Comparison of ENCODE assay signal across 15 mouse cellular contexts in the genomic region with DNA sequence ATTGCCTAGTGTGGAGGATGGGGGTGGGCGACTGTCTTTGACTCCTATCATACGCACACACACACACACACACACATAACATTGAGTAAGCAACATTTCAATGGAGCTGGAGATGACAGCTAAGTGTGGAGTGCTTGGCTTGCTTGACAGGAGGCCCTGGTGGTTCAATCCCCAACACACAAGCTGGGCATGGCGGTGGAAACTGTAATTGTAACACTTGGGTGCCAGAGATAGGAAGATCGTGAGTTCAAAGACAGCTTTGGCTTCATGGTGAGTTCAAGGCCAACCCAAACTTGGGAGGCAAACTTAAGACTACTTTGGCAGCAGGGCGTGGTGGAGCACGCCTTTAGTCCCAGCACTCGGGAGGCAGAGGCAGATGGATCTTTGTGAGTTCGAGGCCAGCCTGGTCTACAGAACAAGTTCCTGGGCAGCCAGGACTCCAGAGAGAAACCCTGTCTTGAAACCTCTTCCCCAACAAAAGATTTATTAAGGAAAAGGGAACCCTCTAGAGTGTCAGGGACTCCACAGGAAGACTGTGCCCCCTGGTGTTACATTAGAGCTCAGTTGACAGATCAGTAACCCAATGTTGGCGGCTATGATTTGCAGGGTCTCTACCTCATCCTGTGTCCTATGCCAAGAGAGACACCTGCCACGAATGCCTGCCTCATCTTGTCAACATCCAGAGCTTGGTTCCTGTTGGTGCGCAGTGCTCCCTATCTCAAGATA. TPM values are rescaled to one million over a fixed set of nuclear protein-coding genes. Genes with fewer than 3 reads are reported as not detected.
A peak's percentile ranks its signal among the peaks of the same experiment; 100 is the strongest.
DNase-seq lines count a peak whose midpoint lies in the region; ATAC-seq and TF ChIP-seq lines count a peak whose summit lies in the region.
"Had no signal": no experiment of that assay in that cellular context is flagged by ENCODE, and none has a peak within 500 bp of the region (broad histone marks: within the 10 kb centered on the region; RNA-seq: fewer than 3 reads in every experiment).

No protein-coding gene starts in this region.

- no peak for DNase-seq in lung, postnatal 0 days (ENCODE audit: low spot score)
- no peak for DNase-seq in lung, adult 18-20 months
- DNase-seq in ZHBTc4 (ENCODE audit: low read depth, low spot score), result peak; percentile 84
- no peak for DNase-seq in right cerebral cortex, postnatal 14 days
- DNase-seq: adrenal gland, postnatal 10 days; cerebellum, postnatal 25 days; lung, postnatal 10 days had no signal

- 0 out of 2 replicates have a peak, but pooled peaks cover 16% of the 10 kb centered on the region for H3K36me3 ChIP-seq in intestine, postnatal 0 days (ENCODE audit: control insufficient read depth, insufficient read depth)
- peaks cover 10% of the 10 kb centered on the region for H3K36me3 ChIP-seq in intestine, embryonic 16.5 days (ENCODE audit: control insufficient read depth, insufficient read depth, low read length)
- H3K36me3 ChIP-seq in lung, postnatal 0 days (ENCODE audit: insufficient read depth, low read length), result 0 out of 2 replicates have a peak, but pooled peaks cover 4% of the 10 kb centered on the region
- peaks cover 38% of the 10 kb centered on the region for H3K36me3 ChIP-seq in E14TG2a.4 (ENCODE audit: insufficient read depth, low read length)

- no peak overlapping the region for H3K27ac ChIP-seq in intestine, postnatal 0 days (ENCODE audit: low read depth, low read length)
- no peak overlapping the region for H3K27ac ChIP-seq in intestine, embryonic 16.5 days (ENCODE audit: low read length)
- no peak overlapping the region for H3K27ac ChIP-seq in lung, postnatal 0 days (ENCODE audit: low read length)
- H3K27ac ChIP-seq: embryonic facial prominence, embryonic 12.5 days; limb, embryonic 13.5 days; stomach, embryonic 15.5 days had no signal

- no peaks in the 10 kb centered on the region for H3K9me3 ChIP-seq in intestine, postnatal 0 days (ENCODE audit: control insufficient read depth)
- H3K9me3 ChIP-seq in intestine, embryonic 16.5 days (ENCODE audit: control insufficient read depth, low read length), result no peaks in the 10 kb centered on the region
- H3K9me3 ChIP-seq in lung, postnatal 0 days (ENCODE audit: low read length), result no peaks in the 10 kb centered on the region
- no peaks in the 10 kb centered on the region for H3K9me3 ChIP-seq in E14TG2a.4 (ENCODE audit: low read length)
- H3K9me3 ChIP-seq: embryonic facial prominence, embryonic 12.5 days; limb, embryonic 13.5 days; stomach, embryonic 15.5 days had no signal

- no peaks in the 10 kb centered on the region for H3K27me3 ChIP-seq in intestine, postnatal 0 days (replicated peaks; ENCODE audit: control insufficient read depth, insufficient read depth, low read length)
- H3K27me3 ChIP-seq in intestine, embryonic 16.5 days (replicated peaks; ENCODE audit: control insufficient read depth, insufficient read depth, low read length), result no peaks in the 10 kb centered on the region
- no peaks in the 10 kb centered on the region for H3K27me3 ChIP-seq in lung, postnatal 0 days (replicated peaks; ENCODE audit: insufficient read depth, low read length)
- no peaks in the 10 kb centered on the region for H3K27me3 ChIP-seq in E14TG2a.4 (ENCODE audit: insufficient read depth, low read length)
- H3K27me3 ChIP-seq: CH12.LX; embryonic facial prominence, embryonic 12.5 days; limb, embryonic 13.5 days; stomach, embryonic 15.5 days had no signal

- H3K9ac ChIP-seq in intestine, postnatal 0 days (ENCODE audit: low read depth, low read length), result no peak overlapping the region
- no peak overlapping the region for H3K9ac ChIP-seq in intestine, embryonic 16.5 days (ENCODE audit: low read depth, low read length)
- no peak overlapping the region for H3K9ac ChIP-seq in lung, postnatal 0 days (replicated peaks; ENCODE audit: low read depth)
- H3K9ac ChIP-seq: embryonic facial prominence, embryonic 12.5 days; limb, embryonic 13.5 days; stomach, embryonic 15.5 days had no signal

- ATAC-seq in intestine, postnatal 0 days, result no peak
- ATAC-seq in intestine, embryonic 16.5 days, result no peak
- ATAC-seq in lung, postnatal 0 days, result no peak
- ATAC-seq: midbrain, embryonic 16.5 days had no signal

- WGBS in intestine, postnatal 0 days, result 93% methylated on average over 11 of the region's 11 CpGs
- WGBS in intestine, embryonic 16.5 days, result 93% methylated on average over 11 of the region's 11 CpGs
- WGBS in lung, postnatal 0 days, result 90% methylated on average over 11 of the region's 11 CpGs

- no peak for TF ChIP-seq EP300 in lung, postnatal 0 days (IDR thresholded peaks at IDR 0.05)

- peaks cover 5% of the 10 kb centered on the region; the same call in 1 of the 2 replicates for H3K4me1 ChIP-seq in intestine, postnatal 0 days (replicated peaks; ENCODE audit: control insufficient read depth, insufficient read depth, low read length)
- H3K4me1 ChIP-seq in intestine, embryonic 16.5 days (ENCODE audit: control insufficient read depth, insufficient read depth, low read length), result peaks cover 8% of the 10 kb centered on the region
- H3K4me1 ChIP-seq in lung, postnatal 0 days (ENCODE audit: insufficient read depth, low read depth, low read length), result peaks cover 12% of the 10 kb centered on the region; the same call in 1 of the 2 replicates
- peaks cover 39% of the 10 kb centered on the region for H3K4me1 ChIP-seq in E14TG2a.4 (replicated peaks; ENCODE audit: low read depth, low read length)

- no peak overlapping the region for H3K4me2 ChIP-seq in intestine, postnatal 0 days (replicated peaks; ENCODE audit: low read depth)
- H3K4me2 ChIP-seq in intestine, embryonic 16.5 days (ENCODE audit: low read depth, low read length), result no peak overlapping the region
- H3K4me2 ChIP-seq in lung, postnatal 0 days (replicated peaks; ENCODE audit: low read depth, low read length), result no peak overlapping the region
- H3K4me2 ChIP-seq: embryonic facial prominence, embryonic 12.5 days; limb, embryonic 13.5 days; stomach, embryonic 15.5 days had no signal

- H3K4me3 ChIP-seq in intestine, postnatal 0 days (ENCODE audit: low read depth, low read length), result no peak overlapping the region
- H3K4me3 ChIP-seq in intestine, embryonic 16.5 days (ENCODE audit: low read length), result no peak overlapping the region
- H3K4me3 ChIP-seq in lung, postnatal 0 days (ENCODE audit: low read depth, low read length), result no peak overlapping the region
- H3K4me3 ChIP-seq in E14TG2a.4 (replicated peaks; ENCODE audit: low read length), result no peak overlapping the region
- H3K4me3 ChIP-seq: embryonic facial prominence, embryonic 12.5 days; limb, embryonic 13.5 days; stomach, embryonic 15.5 days had no signal

- peak; percentile 40 for TF ChIP-seq CTCF in intestine, postnatal 0 days (IDR thresholded peaks at IDR 0.05; ENCODE audit: low read depth)
- TF ChIP-seq CTCF in lung, postnatal 0 days (IDR thresholded peaks at IDR 0.05), result peak; percentile 23; the same call in 1 of the 2 replicates
- TF ChIP-seq CTCF in E14TG2a.4 (conservative IDR thresholded peaks at IDR 0.05; ENCODE audit: low read length), result peak; percentile 61

RNA-seq across cellular contexts. Expression of a gene that starts 3.7 kb away (rescaled TPM):
- 10.4 and 11.5 TPM in 2 replicates for polyA plus RNA-seq in intestine, postnatal 0 days (2015; fragmentation: Nextera tagmentation; extraction: Ambion mirVana)
- polyA plus RNA-seq in intestine, embryonic 16.5 days (2015; fragmentation: Nextera tagmentation; extraction: Ambion mirVana), result 17.1 and 20.8 TPM in 2 replicates
- polyA plus RNA-seq in lung, postnatal 0 days (2015; fragmentation: Nextera tagmentation; extraction: Ambion mirVana), result 18.5 and 23.4 TPM in 2 replicates

RNA-seq across cellular contexts. Expression of a gene that starts 10.0 kb away (rescaled TPM):
- 25.9 and 26.5 TPM in 2 replicates for polyA plus RNA-seq in intestine, postnatal 0 days (2015; fragmentation: Nextera tagmentation; extraction: Ambion mirVana)
- 69.7 and 73.4 TPM in 2 replicates for polyA plus RNA-seq in intestine, embryonic 16.5 days (2015; fragmentation: Nextera tagmentation; extraction: Ambion mirVana)
- polyA plus RNA-seq in lung, postnatal 0 days (2015; fragmentation: Nextera tagmentation; extraction: Ambion mirVana), result 31.7 and 31.8 TPM in 2 replicates

RNA-seq across cellular contexts. Expression of a gene that starts 14.0 kb away (rescaled TPM):
- 0.39 and 0.48 TPM in 2 replicates for polyA plus RNA-seq in intestine, postnatal 0 days (2015; fragmentation: Nextera tagmentation; extraction: Ambion mirVana)
- 8.2 and 10.0 TPM in 2 replicates for polyA plus RNA-seq in intestine, embryonic 16.5 days (2015; fragmentation: Nextera tagmentation; extraction: Ambion mirVana)
- polyA plus RNA-seq in lung, postnatal 0 days (2015; fragmentation: Nextera tagmentation; extraction: Ambion mirVana), result 13.0 and 14.9 TPM in 2 replicates

RNA-seq across cellular contexts. Expression of a gene that starts 34.2 kb away (rescaled TPM):
- polyA plus RNA-seq in intestine, postnatal 0 days (2015; fragmentation: Nextera tagmentation; extraction: Ambion mirVana), result 94.2 and 99.3 TPM in 2 replicates
- polyA plus RNA-seq in intestine, embryonic 16.5 days (2015; fragmentation: Nextera tagmentation; extraction: Ambion mirVana), result 107 and 111 TPM in 2 replicates
- polyA plus RNA-seq in lung, postnatal 0 days (2015; fragmentation: Nextera tagmentation; extraction: Ambion mirVana), result 96.7 and 111 TPM in 2 replicates

RNA-seq across cellular contexts. Expression of a gene that starts 36.3 kb away (rescaled TPM):
- polyA plus RNA-seq in intestine, postnatal 0 days (2015; fragmentation: Nextera tagmentation; extraction: Ambion mirVana), result 132 and 133 TPM in 2 replicates
- 164 and 169 TPM in 2 replicates for polyA plus RNA-seq in intestine, embryonic 16.5 days (2015; fragmentation: Nextera tagmentation; extraction: Ambion mirVana)
- polyA plus RNA-seq in lung, postnatal 0 days (2015; fragmentation: Nextera tagmentation; extraction: Ambion mirVana), result 113 and 114 TPM in 2 replicates
